24 mouse cellular contexts compared by ENCODE assay signal in genomic region chr14:95659552-95659951, GRCm38 (mm10).
"Had no signal": no experiment of that assay in that cellular context is flagged by ENCODE, and none has a peak within 500 bp of the region (broad histone marks: within the 10 kb centered on the region; RNA-seq: fewer than 3 reads in every experiment).

No protein-coding gene starts in this region.

- H3K9ac ChIP-seq: embryonic facial prominence, embryonic 12.5 days; embryonic facial prominence, embryonic 13.5 days; embryonic facial prominence, embryonic 15.5 days; forebrain, embryonic 12.5 days; forebrain, embryonic 13.5 days; forebrain, embryonic 15.5 days; forebrain, postnatal 0 days had no signal

- DNase-seq: cerebellum, adult 9-11 months; cerebellum, postnatal 10 days; cerebellum, postnatal 14 days; cerebellum, postnatal 25 days; cerebellum, postnatal 36 days; forebrain, postnatal 0 days; gastrocnemius, adult 2 months; gastrocnemius, postnatal 10 days; gastrocnemius, postnatal 14 days; gastrocnemius, postnatal 25 days; gastrocnemius, postnatal 36 days; heart, adult 11 months; heart, adult 18-20 months; heart, adult 2 months had no signal

- H3K9me3 ChIP-seq: embryonic facial prominence, embryonic 10.5 days; embryonic facial prominence, embryonic 12.5 days; embryonic facial prominence, embryonic 13.5 days; embryonic facial prominence, embryonic 15.5 days; forebrain, embryonic 10.5 days; forebrain, embryonic 12.5 days; forebrain, embryonic 13.5 days; forebrain, embryonic 15.5 days; heart, embryonic 10.5 days had no signal

- H3K4me3 ChIP-seq: embryonic facial prominence, embryonic 10.5 days; embryonic facial prominence, embryonic 12.5 days; embryonic facial prominence, embryonic 13.5 days; embryonic facial prominence, embryonic 15.5 days; erythroblast, embryonic 14.5 days; forebrain, embryonic 10.5 days; forebrain, embryonic 12.5 days; forebrain, embryonic 13.5 days; forebrain, embryonic 15.5 days; gastrocnemius, adult 2 months; heart, adult 2 months; heart, embryonic 10.5 days had no signal

- H3K36me3 ChIP-seq: embryonic facial prominence, embryonic 10.5 days; embryonic facial prominence, embryonic 12.5 days; embryonic facial prominence, embryonic 13.5 days; embryonic facial prominence, embryonic 15.5 days; forebrain, embryonic 10.5 days; forebrain, embryonic 12.5 days; forebrain, embryonic 15.5 days; heart, embryonic 10.5 days had no signal

- H3K27ac ChIP-seq: embryonic facial prominence, embryonic 10.5 days; embryonic facial prominence, embryonic 12.5 days; embryonic facial prominence, embryonic 13.5 days; embryonic facial prominence, embryonic 15.5 days; forebrain, embryonic 10.5 days; forebrain, embryonic 12.5 days; forebrain, embryonic 13.5 days; forebrain, embryonic 15.5 days; gastrocnemius, adult 2 months; heart, adult 2 months; heart, embryonic 10.5 days had no signal

- H3K4me1 ChIP-seq: embryonic facial prominence, embryonic 10.5 days; embryonic facial prominence, embryonic 12.5 days; embryonic facial prominence, embryonic 13.5 days; embryonic facial prominence, embryonic 15.5 days; forebrain, embryonic 10.5 days; forebrain, embryonic 12.5 days; forebrain, embryonic 13.5 days; forebrain, embryonic 15.5 days; heart, embryonic 10.5 days had no signal
